Mouse (Mus musculus): ENCODE measurements around the gene Aldh1l1. TPM values are rescaled to one million over a fixed set of nuclear protein-coding genes. Genes with fewer than 3 reads are reported as not detected.

The Aldh1l1 gene
- total RNA-seq, 4 experiments from 2014 or later: 1.8 to 5.1 (median 3.7) TPM

DNA sequence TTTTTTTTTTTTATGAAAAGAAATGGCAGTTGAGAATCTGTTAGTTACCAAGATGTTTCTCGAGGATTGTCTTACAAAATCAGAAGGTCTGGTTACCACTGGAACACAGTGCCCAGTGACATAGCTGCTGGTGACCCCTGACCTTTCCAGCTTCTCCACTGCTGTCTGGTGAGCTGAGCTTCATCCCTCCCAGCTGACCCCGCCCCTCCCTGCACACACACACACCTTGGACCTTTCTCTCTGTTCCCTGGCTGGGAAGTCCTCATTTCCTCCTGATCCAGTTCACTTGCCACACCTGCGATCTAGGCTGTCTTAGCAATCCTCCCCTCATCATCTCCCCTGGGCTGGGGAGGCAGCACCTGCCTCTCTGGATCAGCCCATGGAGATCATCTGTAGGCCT, 60.0 kb downstream of the Aldh1l1 start:
- DNase-seq (ENCODE audit: low spot score): no peak

DNA sequence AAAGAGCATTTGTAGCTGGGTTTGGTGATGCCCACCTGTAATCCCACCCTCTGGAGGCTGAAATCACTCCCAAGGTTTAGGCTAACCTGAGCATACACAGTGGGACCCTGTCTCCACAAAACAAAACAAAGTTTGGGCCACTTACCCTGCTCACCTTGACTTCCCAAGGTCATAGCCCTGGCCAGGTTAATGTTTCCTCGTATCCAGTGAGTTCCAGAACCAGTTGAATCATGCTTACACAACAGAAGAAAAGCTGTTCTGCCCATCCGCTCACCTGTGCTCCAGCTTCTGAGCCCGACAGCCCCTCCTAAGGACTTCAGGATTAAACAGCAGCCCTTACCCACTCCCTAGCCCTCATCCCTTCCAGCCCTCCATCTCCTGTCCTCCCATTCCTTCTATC, 60.8 kb downstream of the Aldh1l1 start:
- DNase-seq (ENCODE audit: low spot score): no peak

DNA sequence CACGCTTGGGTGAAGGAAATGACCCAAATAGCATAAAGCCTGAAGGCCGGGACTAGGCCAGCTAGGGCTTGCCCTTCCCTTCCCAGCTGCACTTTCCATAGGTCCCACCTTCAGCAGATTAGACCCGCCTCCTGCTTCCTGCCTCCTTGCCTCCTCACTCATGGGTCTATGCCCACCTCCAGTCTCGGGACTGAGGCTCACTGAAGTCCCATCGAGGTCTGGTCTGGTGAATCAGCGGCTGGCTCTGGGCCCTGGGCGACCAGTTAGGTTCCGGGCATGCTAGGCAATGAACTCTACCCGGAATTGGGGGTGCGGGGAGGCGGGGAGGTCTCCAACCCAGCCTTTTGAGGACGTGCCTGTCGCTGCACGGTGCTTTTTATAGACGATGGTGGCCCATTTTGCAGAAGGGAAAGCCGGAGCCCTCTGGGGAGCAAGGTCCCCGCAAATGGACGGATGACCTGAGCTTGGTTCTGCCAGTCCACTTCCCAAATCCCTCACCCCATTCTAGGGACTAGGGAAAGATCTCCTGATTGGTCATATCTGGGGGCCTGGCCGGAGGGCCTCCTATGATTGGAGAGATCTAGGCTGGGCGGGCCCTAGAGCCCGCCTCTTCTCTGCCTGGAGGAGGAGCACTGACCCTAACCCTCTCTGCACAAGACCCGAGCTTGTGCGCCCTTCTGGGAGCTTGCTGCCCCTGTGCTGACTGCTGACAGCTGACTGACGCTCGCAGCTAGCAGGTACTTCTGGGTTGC, 64.1 kb downstream of the Aldh1l1 start:
- DNase-seq (ENCODE audit: low spot score): peak; percentile 40

DNA sequence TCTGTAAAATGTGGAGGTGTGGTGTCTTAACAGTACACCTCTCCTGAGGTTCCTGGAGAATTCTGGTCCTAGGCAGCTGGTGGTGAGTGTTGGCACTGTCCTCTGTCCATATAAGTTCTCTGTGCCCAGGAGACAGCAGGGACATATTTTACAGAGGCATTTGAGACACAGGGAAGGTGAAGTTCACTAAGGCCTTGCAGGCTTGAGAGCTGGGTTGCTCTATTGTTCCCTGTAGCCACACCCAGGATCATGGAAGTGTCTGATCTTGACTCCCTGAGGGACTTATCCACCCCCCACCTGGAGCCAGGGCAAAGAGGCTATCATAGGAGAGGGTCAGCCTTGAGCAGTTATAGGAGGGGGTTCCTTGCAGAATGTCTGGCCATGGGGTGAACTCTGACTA, 65.0 kb downstream of the Aldh1l1 start:
- no peak for DNase-seq (ENCODE audit: low spot score)

DNA sequence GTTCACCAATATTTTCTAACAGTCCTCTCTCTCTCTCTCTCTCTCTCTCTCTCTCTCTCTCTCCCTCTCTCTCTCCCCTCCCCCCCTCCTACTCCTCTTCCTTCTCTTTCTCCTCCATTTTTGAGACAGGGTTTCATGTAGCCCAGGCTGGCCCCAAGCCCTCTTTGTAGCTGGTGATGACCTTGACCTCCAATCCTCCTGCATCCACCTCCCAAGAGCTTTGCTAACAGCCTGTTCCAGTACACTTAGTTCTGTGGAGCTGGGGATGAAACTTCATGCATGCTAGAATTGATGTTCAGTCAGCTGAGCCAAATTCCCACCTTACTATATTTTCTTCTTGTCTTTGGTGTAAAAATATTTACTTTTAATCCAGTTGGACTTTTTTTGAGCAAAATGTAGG, 67.0 kb downstream of the Aldh1l1 start:
- no peak for DNase-seq (ENCODE audit: low spot score)

DNA sequence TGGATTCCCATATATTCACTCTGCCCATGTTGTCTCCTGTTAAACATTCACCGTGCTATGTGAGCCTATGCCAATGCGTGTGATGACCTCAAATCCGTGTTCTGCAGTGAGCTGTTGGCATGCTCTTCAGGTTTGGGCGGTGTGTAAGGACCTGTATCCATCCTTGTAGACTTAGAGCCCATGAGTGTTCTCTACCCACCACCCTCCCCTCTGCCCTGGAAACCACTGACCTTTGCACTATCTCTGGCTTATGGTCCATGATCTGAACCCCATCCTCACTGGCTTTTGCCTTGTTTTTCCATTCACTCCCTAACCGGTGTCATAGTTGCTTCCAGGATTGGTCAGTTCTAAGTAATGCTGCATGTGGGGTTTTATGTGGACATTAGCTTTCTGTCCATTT, 67.5 kb downstream of the Aldh1l1 start:
- DNase-seq (ENCODE audit: low spot score): no peak

DNA sequence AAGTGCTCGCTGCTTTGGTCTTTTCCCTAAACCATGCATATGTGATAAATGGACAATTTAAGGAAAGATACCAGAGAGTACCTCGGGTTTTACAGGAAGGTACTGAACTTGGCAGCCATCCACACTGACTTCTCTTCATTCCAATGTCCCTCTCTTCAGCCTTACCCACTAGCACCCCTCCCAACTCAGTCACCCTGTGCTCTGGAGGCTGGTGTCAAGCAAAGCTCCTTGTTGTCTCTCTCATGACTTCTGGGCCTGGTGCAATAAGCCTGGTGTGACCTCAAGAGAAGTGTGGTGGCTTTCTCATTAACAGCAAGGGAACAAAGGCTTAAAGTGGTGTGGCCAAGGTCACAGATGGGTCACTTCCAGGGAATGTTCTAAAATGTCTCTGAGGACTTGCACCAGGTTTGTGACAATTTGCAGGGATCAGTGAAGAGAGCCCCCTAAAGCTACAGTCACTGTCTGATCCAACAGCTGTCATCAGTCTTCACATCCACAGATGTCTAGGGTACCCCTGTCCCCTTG, 70.4 kb downstream of the Aldh1l1 start:
- peak; percentile 61 for DNase-seq (ENCODE audit: low spot score)

DNA sequence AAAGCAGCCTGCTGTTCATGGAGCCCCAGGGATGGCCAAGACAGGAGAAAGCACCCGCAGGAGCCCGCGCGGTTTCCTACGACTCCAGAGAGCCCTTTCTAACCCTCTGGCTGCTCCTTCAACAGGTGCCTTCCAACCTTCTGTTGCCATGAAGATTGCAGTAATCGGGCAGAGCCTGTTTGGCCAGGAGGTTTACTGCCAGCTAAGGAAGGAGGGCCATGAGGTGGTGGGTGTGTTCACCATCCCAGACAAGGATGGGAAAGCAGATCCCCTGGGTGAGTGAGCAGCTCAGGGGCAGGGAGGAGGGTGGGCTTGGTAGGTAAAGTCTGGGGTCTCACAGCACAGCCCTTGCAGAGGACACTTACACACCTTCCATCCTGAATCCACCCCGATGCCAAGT, 70.8 kb downstream of the Aldh1l1 start:
- DNase-seq (ENCODE audit: low spot score): no peak

DNA sequence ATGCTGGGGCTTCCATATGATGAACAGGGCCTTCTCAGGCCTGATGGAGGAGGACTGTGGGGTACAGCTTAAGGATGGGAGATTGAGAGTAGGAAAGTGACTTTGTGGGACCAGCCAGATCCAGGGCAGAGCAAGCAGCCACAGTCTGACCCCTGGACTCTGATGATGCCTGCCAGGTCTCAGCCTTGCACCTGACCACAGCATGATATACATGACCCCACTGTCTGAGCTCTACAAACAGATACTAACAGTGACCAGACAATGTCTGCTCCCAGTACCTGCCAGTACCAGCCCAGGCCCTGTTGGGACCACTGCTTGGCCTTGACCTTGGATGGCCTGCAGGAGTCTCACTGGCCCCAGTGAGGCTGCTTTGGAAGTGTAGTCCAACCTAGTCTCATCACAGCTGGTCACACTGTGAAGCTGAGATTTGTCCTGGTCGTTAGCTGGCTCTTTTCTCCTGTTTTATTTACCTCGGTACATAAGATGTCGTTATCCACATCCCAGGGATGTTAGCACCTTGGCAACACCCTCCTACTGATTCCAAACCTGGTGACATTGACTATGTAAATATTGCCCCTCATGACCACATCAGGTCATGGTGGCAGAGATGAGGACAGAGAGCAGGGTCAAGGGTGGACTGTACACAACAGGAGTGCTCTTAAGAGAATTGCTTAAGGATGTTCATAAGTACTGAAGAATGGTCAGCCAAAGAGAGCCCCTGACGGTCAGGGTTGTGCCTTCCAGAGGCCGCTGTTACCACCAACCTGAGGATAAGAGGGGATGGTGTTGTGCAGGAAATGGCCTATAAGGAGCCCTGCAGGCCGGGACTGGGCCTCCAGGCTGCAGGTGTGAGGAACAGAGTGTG, 71.8 kb downstream of the Aldh1l1 start:
- no peak for DNase-seq (ENCODE audit: low spot score)

DNA sequence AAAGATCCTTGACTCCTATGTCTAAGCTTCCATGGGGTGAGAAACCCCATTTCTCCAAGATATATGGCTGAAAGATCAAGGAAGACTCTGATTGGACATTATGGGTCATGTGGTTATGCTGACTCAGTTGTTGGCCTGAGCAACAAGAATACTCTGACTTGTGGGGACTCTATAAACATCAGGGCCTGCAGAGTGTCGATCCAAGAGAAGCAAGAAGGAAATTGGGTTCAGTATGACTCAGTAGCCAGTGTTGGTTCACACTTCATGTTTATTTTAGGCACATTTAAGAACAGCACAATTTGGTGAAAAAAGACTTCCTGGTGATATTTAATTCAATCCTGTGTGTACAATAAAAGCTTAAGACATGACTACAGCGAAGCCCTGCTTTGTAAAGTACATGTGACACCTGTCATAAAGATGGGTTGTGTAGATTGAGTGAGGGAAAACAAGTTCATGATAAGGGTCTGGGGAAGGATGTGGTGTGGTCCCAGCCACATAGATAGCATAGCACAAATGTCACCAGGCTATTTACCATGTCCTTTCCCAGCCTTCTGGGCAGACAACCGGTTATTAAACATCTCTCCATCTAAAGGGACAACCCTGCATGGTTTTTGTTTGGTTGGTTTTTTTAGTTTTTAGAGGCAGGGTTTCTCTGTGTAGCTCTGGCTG, 74.3 kb downstream of the Aldh1l1 start:
- no peak for DNase-seq (ENCODE audit: low spot score)

DNA sequence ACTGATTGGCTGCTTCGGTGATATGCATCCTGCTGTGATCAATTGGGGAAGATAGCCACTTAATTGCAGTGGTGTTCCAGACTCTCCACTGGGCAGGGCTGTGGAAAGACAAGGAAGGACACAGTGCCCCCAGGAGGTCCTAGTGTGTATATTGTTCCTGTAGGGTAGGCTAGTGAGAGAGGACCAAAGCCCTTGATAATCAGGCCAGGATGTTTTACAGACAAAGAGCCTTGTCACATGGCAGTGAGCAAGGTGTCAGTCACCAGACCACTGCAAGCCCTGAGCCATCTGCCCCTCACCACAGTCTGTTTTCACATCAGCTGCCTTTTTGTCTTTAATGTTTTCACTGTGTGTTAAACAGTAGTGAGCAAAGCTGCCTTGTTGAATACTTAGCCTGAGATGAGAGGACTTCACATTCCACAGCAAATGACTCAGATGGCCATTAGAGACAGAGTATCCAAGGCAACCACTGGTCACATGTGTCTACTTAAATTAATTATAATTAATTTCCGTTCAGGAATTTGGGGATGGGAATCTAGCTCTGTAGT, 75.1 kb downstream of the Aldh1l1 start:
- no peak for DNase-seq (ENCODE audit: low spot score)

DNA sequence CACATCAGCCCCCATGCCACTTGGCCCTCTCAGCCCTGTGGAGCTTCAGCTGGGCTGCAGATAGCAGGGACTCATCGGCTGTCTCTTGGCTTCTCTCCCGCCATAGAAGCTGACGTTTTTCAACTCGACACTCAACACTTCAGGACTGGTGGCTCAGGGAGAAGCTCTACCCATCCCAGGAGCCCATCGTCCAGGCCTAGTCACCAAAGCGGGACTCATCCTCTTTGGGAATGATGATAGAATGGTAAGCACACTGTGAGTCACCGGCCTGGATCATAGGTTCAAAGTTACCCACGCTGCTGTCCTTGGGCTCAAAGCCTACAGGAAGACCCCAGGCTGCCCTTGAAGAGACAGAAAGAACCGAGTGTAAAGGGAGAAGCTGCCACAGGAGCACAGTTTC, 78.0 kb downstream of the Aldh1l1 start:
- no peak for DNase-seq (ENCODE audit: low spot score)

DNA sequence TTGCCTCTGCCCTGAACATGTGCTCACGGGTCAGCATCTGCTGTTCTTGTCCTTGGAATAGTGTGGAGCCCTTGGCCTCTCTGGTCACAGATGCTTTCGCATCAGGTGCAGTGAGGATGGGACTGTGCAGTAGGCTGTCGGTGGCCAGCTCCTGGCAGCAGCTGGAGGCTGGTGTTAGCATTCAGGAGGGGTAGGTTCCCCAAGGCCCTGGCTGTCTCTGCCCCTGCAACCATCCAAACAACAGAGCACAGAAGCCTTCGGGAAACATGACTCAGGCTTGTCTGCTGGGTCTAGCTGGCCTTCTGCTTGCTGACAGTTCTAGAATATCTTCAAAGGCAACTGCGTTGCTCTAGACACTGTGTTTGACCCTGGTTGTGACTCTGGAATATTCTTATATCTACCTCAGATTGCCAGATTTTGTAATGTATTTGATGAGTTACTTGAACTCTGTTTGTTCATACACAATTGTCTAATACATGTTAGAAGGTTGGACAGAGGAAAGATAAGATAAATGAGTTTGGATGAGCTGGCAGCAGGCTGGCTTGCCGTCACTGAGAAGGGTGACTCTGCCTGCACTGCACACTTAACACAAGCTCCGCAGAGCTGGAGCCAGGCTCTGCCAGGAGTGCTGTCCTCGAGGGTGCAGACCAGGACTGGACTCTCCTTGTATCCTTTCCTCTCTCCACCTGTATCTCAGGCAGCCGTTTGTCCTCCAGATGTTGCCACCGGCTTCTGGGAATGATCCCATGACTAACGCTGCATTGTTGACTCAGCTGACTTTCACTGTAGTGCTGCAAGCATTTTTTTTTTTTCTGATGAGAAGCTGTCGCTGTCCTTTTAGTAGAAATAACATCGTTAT, 79.4 kb downstream of the Aldh1l1 start:
- DNase-seq (ENCODE audit: low spot score): no peak

DNA sequence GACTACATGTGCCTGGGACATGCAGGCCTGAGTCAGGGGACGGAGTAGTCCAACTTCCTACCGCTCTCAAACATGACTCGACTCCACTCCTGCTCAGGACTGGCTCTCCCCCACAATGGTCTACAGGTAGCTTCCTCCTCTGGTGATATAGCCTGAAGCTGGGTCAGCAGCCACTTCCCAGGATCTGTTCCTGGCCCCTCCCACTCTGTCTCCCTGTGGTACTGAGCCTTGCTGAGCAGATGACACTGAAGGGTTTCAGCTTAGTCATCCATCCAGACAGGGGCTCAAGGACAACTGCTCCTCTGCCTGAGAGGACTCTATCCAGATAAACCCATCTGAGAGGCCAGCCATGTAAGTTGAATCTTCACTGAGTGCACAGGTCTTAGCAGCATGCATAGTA, 81.3 kb downstream of the Aldh1l1 start:
- DNase-seq (ENCODE audit: low spot score): no peak

DNA sequence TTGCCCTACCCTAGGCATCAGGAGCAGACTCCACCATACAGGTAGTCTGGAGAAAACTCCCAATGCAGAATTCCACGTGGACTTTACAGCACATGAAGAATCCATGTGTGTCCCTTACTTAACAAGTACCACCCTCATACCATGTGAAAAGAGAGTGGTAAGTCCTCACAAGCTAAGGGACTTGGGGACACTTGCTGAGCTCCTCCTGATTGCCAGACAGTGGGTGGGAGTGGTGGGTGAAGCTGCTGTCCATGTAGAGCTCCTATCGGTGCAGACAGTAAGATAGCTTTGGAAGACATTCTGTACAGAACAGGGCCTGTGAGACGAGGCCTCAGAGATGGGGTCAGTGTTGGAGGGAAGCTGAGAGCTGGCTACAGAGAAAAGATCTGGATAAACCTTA, 81.7 kb downstream of the Aldh1l1 start:
- no peak for DNase-seq (ENCODE audit: low spot score)

DNA sequence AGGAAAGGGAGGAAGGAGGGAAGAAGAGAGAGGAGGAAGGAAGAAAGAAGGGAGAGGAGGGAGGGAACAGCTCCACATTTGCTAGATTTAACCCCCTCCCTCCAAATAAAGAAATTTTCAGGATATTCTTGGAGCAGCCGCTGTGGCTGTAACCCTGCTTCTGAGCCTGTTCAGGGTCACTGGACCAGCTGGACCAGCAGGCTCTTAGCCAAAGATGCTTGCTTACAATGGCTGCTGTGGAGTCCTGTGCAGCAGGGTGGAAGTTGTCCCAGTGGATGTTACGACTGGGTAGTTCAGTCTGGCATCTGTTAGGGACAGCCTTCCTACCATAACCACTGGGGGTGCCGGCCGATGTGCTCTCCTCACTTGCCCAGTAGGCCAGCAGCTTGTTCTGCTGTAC, 82.5 kb downstream of the Aldh1l1 start:
- no peak for DNase-seq (ENCODE audit: low spot score)

DNA sequence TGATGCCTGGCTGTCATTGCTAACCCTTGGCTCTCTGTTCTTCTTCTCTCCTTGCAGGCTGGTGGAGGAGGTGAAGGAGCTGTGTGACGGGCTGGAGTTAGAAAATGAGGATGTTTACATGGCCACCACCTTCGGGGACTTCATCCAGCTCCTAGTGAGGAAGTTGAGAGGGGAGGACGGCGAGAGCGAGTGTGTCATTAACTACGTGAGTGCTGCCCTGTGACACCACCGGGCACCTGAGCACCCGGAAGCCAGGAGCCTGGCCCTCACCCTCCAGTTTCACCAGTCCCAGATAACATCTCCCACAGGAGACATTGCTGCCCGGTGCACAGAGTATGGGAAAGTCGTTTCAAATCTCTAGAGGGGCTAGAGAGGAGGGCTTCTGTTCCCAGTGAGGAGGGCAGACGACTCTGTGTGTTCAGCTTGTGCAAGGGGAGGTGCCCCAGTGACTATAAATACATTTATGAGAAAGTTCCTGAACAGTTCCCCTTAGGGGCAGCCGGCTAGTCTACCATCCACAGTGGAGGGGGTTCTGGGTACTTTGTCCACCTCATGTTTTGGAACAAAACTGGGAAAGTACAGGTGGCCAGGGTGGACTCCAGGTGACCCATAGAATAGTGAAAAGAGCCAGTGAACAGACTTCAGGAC, 83.6 kb downstream of the Aldh1l1 start:
- DNase-seq (ENCODE audit: low spot score): no peak

DNA sequence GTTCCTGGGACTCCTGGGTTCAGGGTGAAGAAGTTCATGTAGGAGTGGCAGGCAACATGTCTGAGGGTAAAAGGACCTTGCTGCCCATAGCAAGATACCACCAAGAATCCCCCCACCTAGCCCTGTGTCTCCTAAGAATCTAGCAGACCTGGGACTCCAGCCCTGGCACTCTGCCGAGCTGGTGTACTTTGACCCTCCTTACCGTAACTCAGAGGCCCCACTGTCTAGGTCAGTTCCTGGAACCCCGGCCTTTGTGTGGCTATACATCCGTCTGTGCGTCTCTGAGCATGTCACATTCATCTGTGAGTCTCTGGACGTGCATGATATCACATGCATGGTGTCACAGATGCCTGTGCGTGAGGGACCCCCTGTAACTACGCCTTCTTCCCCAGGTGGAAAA, 84.2 kb downstream of the Aldh1l1 start:
- no peak for DNase-seq (ENCODE audit: low spot score)

DNA sequence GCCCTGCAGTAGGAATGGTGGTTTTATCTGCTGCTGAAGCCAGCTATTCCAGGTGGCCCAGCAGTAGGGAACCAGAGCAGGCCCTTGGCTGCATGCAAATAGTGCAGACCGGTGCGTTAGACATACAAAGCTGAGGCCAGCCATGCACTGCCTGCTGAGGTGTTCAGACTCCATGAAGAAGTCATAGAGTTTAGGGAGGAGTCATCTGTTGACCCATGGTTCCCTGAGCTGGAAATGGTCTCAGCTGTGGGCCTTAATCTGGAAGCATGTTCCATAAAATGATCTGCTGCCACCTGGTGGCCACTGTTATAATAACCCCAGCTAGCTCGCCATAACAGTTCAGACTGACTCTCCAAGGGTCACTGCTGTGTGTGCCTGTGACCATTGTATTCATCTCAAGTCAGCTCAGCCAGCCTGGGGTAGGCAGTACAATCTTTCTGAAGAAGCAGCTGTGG, 89.1 kb downstream of the Aldh1l1 start:
- DNase-seq (ENCODE audit: low spot score): peak; percentile 70

DNA sequence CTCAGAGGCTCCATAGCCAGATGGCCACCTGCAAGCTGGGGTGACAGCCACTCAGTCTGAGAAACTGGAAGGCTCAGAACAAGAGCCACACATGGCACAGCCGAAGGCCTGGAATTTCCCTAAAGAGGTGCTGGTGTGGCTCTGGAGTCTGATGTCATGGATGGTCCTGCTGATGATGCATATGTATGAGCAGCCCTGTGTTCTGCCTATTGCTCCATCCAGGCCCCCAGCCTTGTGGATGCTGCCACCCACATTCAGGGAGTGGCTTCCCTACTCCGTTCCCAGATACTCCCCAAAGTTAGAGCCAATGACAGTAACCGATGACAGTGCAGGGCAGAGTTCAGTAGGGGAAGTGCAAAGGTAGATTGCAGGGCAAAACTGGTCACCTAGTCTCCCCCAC, 91.9 kb downstream of the Aldh1l1 start:
- no peak for DNase-seq (ENCODE audit: low spot score)

Data from heart, adult 8-10 months (tissue).